Comparison of ENCODE assay signal across 8 mouse cellular contexts in genomic region chr14:32166062-32166441, GRCm38 (mm10). TPM values are rescaled to one million over a fixed set of nuclear protein-coding genes. Genes with fewer than 3 reads are reported as not detected.
DNase-seq lines count a peak whose midpoint lies in the region; ATAC-seq and TF ChIP-seq lines count a peak whose summit lies in the region.

No protein-coding gene starts in this region.

- no peak overlapping the region; the same call in 1 of the 2 replicates for H3K27ac ChIP-seq in heart, embryonic 16.5 days (ENCODE audit: low read length)
- H3K27ac ChIP-seq in cortical plate, adult 2 months (ENCODE audit: insufficient read depth, low read length), result no peak overlapping the region
- H3K27ac ChIP-seq in hindbrain, embryonic 16.5 days (ENCODE audit: low read depth, low read length), result no peak overlapping the region
- no peak overlapping the region for H3K27ac ChIP-seq in midbrain, embryonic 13.5 days

- H3K36me3 ChIP-seq in heart, embryonic 16.5 days (ENCODE audit: control insufficient read depth, insufficient read depth), result no peaks in the 10 kb centered on the region
- no peaks in the 10 kb centered on the region for H3K36me3 ChIP-seq in hindbrain, embryonic 16.5 days (ENCODE audit: control insufficient read depth, insufficient read depth, low read length)
- H3K36me3 ChIP-seq in midbrain, embryonic 13.5 days, result no peaks in the 10 kb centered on the region

- peak overlapping the region; percentile 73 for H3K9ac ChIP-seq in heart, embryonic 16.5 days (ENCODE audit: low read length)
- no peak overlapping the region for H3K9ac ChIP-seq in hindbrain, embryonic 16.5 days (ENCODE audit: low read depth, low read length)
- H3K9ac ChIP-seq in midbrain, embryonic 13.5 days (replicated peaks), result no peak overlapping the region

- ATAC-seq in heart, embryonic 16.5 days (replicated peaks; ENCODE audit: extremely low read depth, insufficient read depth, low FRiP score), result no peak
- ATAC-seq in hindbrain, embryonic 16.5 days, result no peak
- ATAC-seq in midbrain, embryonic 13.5 days, result no peak
- no peak for ATAC-seq in frontal cortex, adult (ENCODE audit: low TSS enrichment)

- peak overlapping the region; percentile 86 for H3K4me2 ChIP-seq in heart, embryonic 16.5 days (ENCODE audit: low read depth, low read length)
- H3K4me2 ChIP-seq in hindbrain, embryonic 16.5 days (ENCODE audit: low read length), result peak overlapping the region; percentile 96
- H3K4me2 ChIP-seq in midbrain, embryonic 13.5 days (replicated peaks), result peak overlapping the region; percentile 98

- H3K4me1 ChIP-seq in heart, embryonic 16.5 days (ENCODE audit: control insufficient read depth, insufficient read depth, low read length), result peaks cover 34% of the 10 kb centered on the region
- H3K4me1 ChIP-seq in cortical plate, adult 2 months (ENCODE audit: control insufficient read depth, insufficient read depth, low read length), result peaks cover 12% of the 10 kb centered on the region; the same call in 1 of the 2 replicates
- H3K4me1 ChIP-seq in hindbrain, embryonic 16.5 days (ENCODE audit: control insufficient read depth, insufficient read depth, low read depth, low read length), result peaks cover 18% of the 10 kb centered on the region
- H3K4me1 ChIP-seq in midbrain, embryonic 13.5 days (replicated peaks), result peaks cover 26% of the 10 kb centered on the region

- no peaks in the 10 kb centered on the region for H3K27me3 ChIP-seq in heart, embryonic 16.5 days (ENCODE audit: control insufficient read depth, insufficient read depth, low read length)
- no peaks in the 10 kb centered on the region for H3K27me3 ChIP-seq in hindbrain, embryonic 16.5 days (replicated peaks; ENCODE audit: control insufficient read depth, insufficient read depth, low read length)
- no peaks in the 10 kb centered on the region for H3K27me3 ChIP-seq in midbrain, embryonic 13.5 days

- H3K4me3 ChIP-seq in heart, embryonic 16.5 days (ENCODE audit: low read length), result peak overlapping the region; percentile 64
- H3K4me3 ChIP-seq in cortical plate, adult 2 months (ENCODE audit: insufficient read depth, low read length), result peak overlapping the region; percentile 39; the same call in 1 of the 2 replicates
- H3K4me3 ChIP-seq in hindbrain, embryonic 16.5 days (ENCODE audit: low read length), result no peak overlapping the region
- H3K4me3 ChIP-seq in midbrain, embryonic 13.5 days (replicated peaks), result peak overlapping the region; percentile 50; the same call in 1 of the 2 replicates

- TF ChIP-seq CTCF in cortical plate, adult 2 months (IDR thresholded peaks at IDR 0.05; ENCODE audit: extremely low read depth, insufficient read depth, low read length), result no peak

- WGBS in heart, embryonic 16.5 days, result 56% methylated on average over 2 of the region's 2 CpGs
- WGBS in hindbrain, embryonic 16.5 days, result 72% methylated on average over 2 of the region's 2 CpGs
- 77% methylated on average over 2 of the region's 2 CpGs for WGBS in midbrain, embryonic 13.5 days

- no peaks in the 10 kb centered on the region for H3K9me3 ChIP-seq in heart, embryonic 16.5 days (replicated peaks; ENCODE audit: control insufficient read depth, low read length)
- no peaks in the 10 kb centered on the region for H3K9me3 ChIP-seq in hindbrain, embryonic 16.5 days (ENCODE audit: control insufficient read depth, low read length)
- no peaks in the 10 kb centered on the region for H3K9me3 ChIP-seq in midbrain, embryonic 13.5 days

- no peak for TF ChIP-seq POLR2A in cortical plate, adult 2 months (IDR thresholded peaks at IDR 0.05; ENCODE audit: extremely low read depth, insufficient read depth, low read length)

- DNase-seq in heart, postnatal 4 days, result no peak
- no peak for DNase-seq in spleen, postnatal 10 days (ENCODE audit: low spot score in 2 of 2)
- DNase-seq in kidney, postnatal 25 days, result no peak

RNA-seq across cellular contexts. Expression of gene Ncoa4, which starts 6.4 kb away (rescaled TPM):
- 123 and 130 TPM in 2 replicates for polyA plus RNA-seq in heart, embryonic 16.5 days (2015; fragmentation: Nextera tagmentation; extraction: Ambion mirVana)
- 100 to 1,000 TPM in 1 of 2 experiments, 10 to 100 TPM in 1; 99.0 to 115 TPM for total RNA-seq in heart, postnatal 4 days (2021)
- 55.2 and 55.6 TPM in 2 replicates for polyA plus RNA-seq in cortical plate, adult 2 months (2012; rRNA removed)
- 104 and 116 TPM in 2 replicates for polyA plus RNA-seq in hindbrain, embryonic 16.5 days (2015; fragmentation: Nextera tagmentation; extraction: Ambion mirVana)
- 89.7 and 93.6 TPM in 2 replicates for polyA plus RNA-seq in midbrain, embryonic 13.5 days (2015; fragmentation: Nextera tagmentation; extraction: Ambion mirVana)

RNA-seq across cellular contexts. Expression of gene Msmb, which starts 24.2 kb away (rescaled TPM):
- polyA plus RNA-seq in heart, embryonic 16.5 days (2015; fragmentation: Nextera tagmentation; extraction: Ambion mirVana), result not detected in 2 replicates
- total RNA-seq in heart, postnatal 4 days (2021), result not detected
- not detected in 2 replicates for polyA plus RNA-seq in cortical plate, adult 2 months (2012; rRNA removed)
- not detected in 2 replicates for polyA plus RNA-seq in hindbrain, embryonic 16.5 days (2015; fragmentation: Nextera tagmentation; extraction: Ambion mirVana)
- not detected in 2 replicates for polyA plus RNA-seq in midbrain, embryonic 13.5 days (2015; fragmentation: Nextera tagmentation; extraction: Ambion mirVana)

RNA-seq across cellular contexts. Expression of gene Timm23, which starts 35.6 kb away (rescaled TPM):
- 274 and 354 TPM in 2 replicates for polyA plus RNA-seq in heart, embryonic 16.5 days (2015; fragmentation: Nextera tagmentation; extraction: Ambion mirVana)
- 100 to 1,000 TPM; 165 to 176 TPM for total RNA-seq in heart, postnatal 4 days (2021)
- polyA plus RNA-seq in cortical plate, adult 2 months (2012; rRNA removed), result 121 and 128 TPM in 2 replicates
- 221 and 231 TPM in 2 replicates for polyA plus RNA-seq in hindbrain, embryonic 16.5 days (2015; fragmentation: Nextera tagmentation; extraction: Ambion mirVana)
- polyA plus RNA-seq in midbrain, embryonic 13.5 days (2015; fragmentation: Nextera tagmentation; extraction: Ambion mirVana), result 215 and 223 TPM in 2 replicates

RNA-seq across cellular contexts. Expression of gene Parg, which starts 35.7 kb away (rescaled TPM):
- 25.0 and 26.6 TPM in 2 replicates for polyA plus RNA-seq in heart, embryonic 16.5 days (2015; fragmentation: Nextera tagmentation; extraction: Ambion mirVana)
- 10 to 100 TPM; 30.3 to 39.6 TPM for total RNA-seq in heart, postnatal 4 days (2021)
- polyA plus RNA-seq in cortical plate, adult 2 months (2012; rRNA removed), result 16.7 and 17.3 TPM in 2 replicates
- polyA plus RNA-seq in hindbrain, embryonic 16.5 days (2015; fragmentation: Nextera tagmentation; extraction: Ambion mirVana), result 26.8 and 30.0 TPM in 2 replicates
- 42.5 and 44.3 TPM in 2 replicates for polyA plus RNA-seq in midbrain, embryonic 13.5 days (2015; fragmentation: Nextera tagmentation; extraction: Ambion mirVana)
